Mouse (Mus musculus) spleen, adult 2 months (tissue): ENCODE results near the gene Lrrc8c. TPM values are rescaled to one million over a fixed set of nuclear protein-coding genes. Genes with fewer than 3 reads are reported as not detected.
"Not testable (repeated sequence)": the region's sequence is repeated elsewhere in the genome, so short reads cannot be mapped to it uniquely, and the experiment has no call there.

Source experiments
- DNase-seq, 2 experiments: peaks; one replicate each; pipeline versions ENCODE4 v3.0.0 to v3.0.0-alpha.2; 2012 to 2021; ENCODE audit warnings: low spot score in 2 of 2, low read depth in 1 of 2
- H3K27ac ChIP-seq: fragments of 200-500 bp; 2 replicates; pipeline ENCODE4 v1.5.1; 2012; ENCODE audit warnings: low read length, inconsistent platforms; ENCODE audit not compliant: insufficient read depth
- H3K27me3 ChIP-seq: fragments of 200-500 bp; 2 replicates; pipeline ENCODE4 v1.6.1; 2012; ENCODE audit warnings: mild to moderate bottlenecking, moderate library complexity, low read length, inconsistent platforms; ENCODE audit not compliant: control insufficient read depth, insufficient read depth
- H3K36me3 ChIP-seq: fragments of 200-500 bp; 2 replicates; pipeline ENCODE4 v1.6.1; 2012; ENCODE audit warnings: mild to moderate bottlenecking, low read length, inconsistent platforms; ENCODE audit not compliant: control insufficient read depth, insufficient read depth
- H3K4me1 ChIP-seq: fragments of 200-500 bp; 2 replicates; pipeline ENCODE4 v1.6.1; 2011; ENCODE audit warnings: inconsistent platforms; ENCODE audit not compliant: control insufficient read depth, insufficient read depth, insufficient read length
- H3K4me3 ChIP-seq: fragments of 200-500 bp; 2 replicates; pipeline ENCODE4 v1.5.1; 2011; ENCODE audit warnings: mild to moderate bottlenecking, inconsistent platforms; ENCODE audit not compliant: insufficient read depth, insufficient read length; ENCODE audit errors: extremely low read depth
- CTCF ChIP-seq: fragments of 200-500 bp; IDR thresholded peaks from 2 replicates; pipeline ENCODE4 v1.5.1; 2011; ENCODE audit warnings: mild to moderate bottlenecking, inconsistent platforms; ENCODE audit not compliant: insufficient read depth, insufficient read length, insufficient replicate concordance; ENCODE audit errors: extremely low read depth
- POLR2A ChIP-seq: fragments of 200-500 bp; IDR thresholded peaks from 2 replicates; pipeline ENCODE4 v1.6.1; 2011; ENCODE audit warnings: low read depth, low read length, inconsistent platforms
- WGBS: fragments of 180-500 bp; shearing (Covaris S2); methylation state at CpG from one replicate; pipeline ENCODE4 v1.1.7; 2018; 5-methylcytosine and 5-hydroxymethylcytosine counted together
- polyA plus RNA-seq: library from polyadenylated mRNA; depleted of rRNA; stranded (reverse); fragments of >200 nt; gene quantifications from 2 replicates; pipeline ENCODE4 v1.2.3, GENCODE M21; 2012

Lrrc8c gene
- polyA plus RNA-seq, 1 experiment: 33.9 TPM

GRCm38 (mm10) chr5:105626355-105626754 lies 107.2 kb downstream of the Lrrc8c start:
- DNase-seq: no peak
- Histone ChIP-seq H3K36me3 (no peaks in the 10 kb centered on the region), H3K4me1 (peaks cover 11% of the 10 kb centered on the region; the same call in 1 of the 2 replicates), H3K4me3 (no peak overlapping the region), H3K27ac (peak overlapping the region; percentile 30; the same call in 1 of the 2 replicates), H3K27me3 (no peaks in the 10 kb centered on the region)
- WGBS: 23% methylated on average over 3 of the region's 3 CpGs
- TF ChIP-seq CTCF: no peak
- no peak for TF ChIP-seq POLR2A

GRCm38 (mm10) chr5:105627093-105627492 lies 107.9 kb downstream of the Lrrc8c start:
- Histone ChIP-seq H3K27ac (no peak overlapping the region), H3K27me3 (no peaks in the 10 kb centered on the region), H3K4me1 (peaks cover 11% of the 10 kb centered on the region; the same call in 1 of the 2 replicates), H3K36me3 (no peaks in the 10 kb centered on the region), H3K4me3 (no peak overlapping the region)
- no peak for TF ChIP-seq POLR2A
- no peak for TF ChIP-seq CTCF
- WGBS: 62% methylated on average over 5 of the region's 5 CpGs
- no peak for DNase-seq

GRCm38 (mm10) chr5:105629955-105630354 lies 110.8 kb downstream of the Lrrc8c start:
- Histone ChIP-seq H3K4me1 (peaks cover 4% of the 10 kb centered on the region; the same call in 1 of the 2 replicates), H3K4me3 (no peak overlapping the region), H3K27me3 (no peaks in the 10 kb centered on the region), H3K36me3 (no peaks in the 10 kb centered on the region), H3K27ac (no peak overlapping the region)
- TF ChIP-seq POLR2A (no peak), CTCF (no peak)
- 77% methylated on average over 1 of the region's 1 CpGs for WGBS
- no peak for DNase-seq

- no peak for DNase-seq
- Histone ChIP-seq H3K27ac (no peak overlapping the region), H3K27me3 (no peaks in the 10 kb centered on the region), H3K4me1 (peaks cover 6% of the 10 kb centered on the region; the same call in 1 of the 2 replicates), H3K36me3 (no peaks in the 10 kb centered on the region), H3K4me3 (no peak overlapping the region)
- WGBS: 86% methylated on average over 10 of the region's 10 CpGs
- no peak for TF ChIP-seq POLR2A
- no peak for TF ChIP-seq CTCF
Measured at GRCm38 (mm10) chr5:105632066-105632465, 112.9 kb downstream of the Lrrc8c start.

GRCm38 (mm10) chr5:105635576-105635975 lies 116.4 kb downstream of the Lrrc8c start:
- Histone ChIP-seq H3K4me3 (no peak overlapping the region), H3K36me3 (no peaks in the 10 kb centered on the region), H3K27ac (peak overlapping the region; percentile 61), H3K4me1 (peaks cover 6% of the 10 kb centered on the region; the same call in 1 of the 2 replicates), H3K27me3 (no peaks in the 10 kb centered on the region)
- DNase-seq: no peak
- no peak for TF ChIP-seq CTCF
- no peak for TF ChIP-seq POLR2A
- WGBS: 71% methylated on average over 6 of the region's 6 CpGs

GRCm38 (mm10) chr5:105636484-105637191 lies 117.5 kb downstream of the Lrrc8c start:
- H3K27ac ChIP-seq: 0 out of 2 replicates have a peak overlapping the region, but pooled peaks have one; percentile 47
- TF ChIP-seq POLR2A: no peak
- no peak for TF ChIP-seq CTCF
- 53% methylated on average over 11 of the region's 11 CpGs for WGBS
- H3K4me1 ChIP-seq: peaks cover 12% of the 10 kb centered on the region; the same call in 1 of the 2 replicates
- peak in 1 of 2 experiments; percentile 53 for DNase-seq
- no peaks in the 10 kb centered on the region for H3K36me3 ChIP-seq
- H3K4me3 ChIP-seq: no peak overlapping the region
- H3K27me3 ChIP-seq: no peaks in the 10 kb centered on the region

GRCm38 (mm10) chr5:105638266-105638665 lies 119.1 kb downstream of the Lrrc8c start:
- not testable (repeated sequence) for H3K27me3 ChIP-seq, H3K4me3 ChIP-seq, H3K27ac ChIP-seq, H3K36me3 ChIP-seq, DNase-seq
- WGBS: 85% methylated on average over 2 of the region's 2 CpGs
- H3K4me1 ChIP-seq: peaks cover 19% of the 10 kb centered on the region; the same call in 1 of the 2 replicates
